Mouse (Mus musculus) liver, postnatal 0 days (tissue): ENCODE data around the gene Ppp6r1.

Experiments used
- CTCF ChIP-seq: sonication (generic); IDR thresholded peaks from 2 replicates; pipeline ENCODE4 v1.5.1; 2016; ENCODE audit warnings: antibody characterized with exemption, low read depth
- EP300 ChIP-seq: IDR thresholded peaks from 2 replicates; pipeline ENCODE4 v1.6.1; 2016; ENCODE audit warnings: antibody characterized with exemption, low read depth, mild to moderate bottlenecking

GRCm38 (mm10) chr7:4612956-4613355 is 45.9 kb downstream of the Ppp6r1 start:
- TF ChIP-seq CTCF (no peak), EP300 (no peak)
